Mouse (Mus musculus) kidney, embryonic 16.5 days (tissue): Measurements from ENCODE around the gene Gm13698. TPM values are rescaled to one million over a fixed set of nuclear protein-coding genes. Genes with fewer than 3 reads are reported as not detected.
"Not testable (repeated sequence)": the region's sequence is repeated elsewhere in the genome, so short reads cannot be mapped to it uniquely, and the experiment has no call there.

Experiments used
- ATAC-seq: fragments of 200-750 bp; cut with Nextera tagmentation; 2 replicates; pipeline ENCODE4 v1.8.0; 2017; ENCODE audit warnings: moderate TSS enrichment; ENCODE audit not compliant: low FRiP score, low TSS enrichment
- H3K27ac ChIP-seq: fragments of 300-500 bp; sonication (generic); 2 replicates; pipeline ENCODE4 v1.5.1; 2014; ENCODE audit warnings: low read length
- H3K27me3 ChIP-seq: fragments of 300-500 bp; sonication (generic); 2 replicates; pipeline ENCODE4 v1.6.1; 2014; ENCODE audit warnings: low read length, control low read depth, mixed read lengths; ENCODE audit not compliant: insufficient read depth
- H3K36me3 ChIP-seq: fragments of 300-500 bp; sonication (generic); 2 replicates; pipeline ENCODE4 v1.6.1; 2014; ENCODE audit warnings: low read length, control low read depth, mixed read lengths; ENCODE audit not compliant: insufficient read depth
- H3K4me1 ChIP-seq: fragments of 300-500 bp; sonication (generic); 2 replicates; pipeline ENCODE4 v1.6.1; 2014; ENCODE audit warnings: low read length, control low read depth, mixed read lengths; ENCODE audit not compliant: insufficient read depth
- H3K4me2 ChIP-seq: fragments of 300-500 bp; sonication (generic); replicated peaks from 2 replicates; pipeline ENCODE4 v1.6.1; 2014; ENCODE audit warnings: low read depth, low read length
- H3K4me3 ChIP-seq: fragments of 300-500 bp; sonication (generic); 2 replicates; pipeline ENCODE4 v1.5.1; 2014; ENCODE audit warnings: mild to moderate bottlenecking, low read length
- H3K9ac ChIP-seq: fragments of 300-500 bp; sonication (generic); replicated peaks from 2 replicates; pipeline ENCODE4 v1.6.1; 2014; ENCODE audit warnings: low read length
- H3K9me3 ChIP-seq: fragments of 300-500 bp; sonication (generic); 2 replicates; pipeline ENCODE4 v1.6.1; 2016; ENCODE audit warnings: low read length, control low read depth
- WGBS: fragments of 180-500 bp; shearing (Covaris S2); extraction: QIAGEN DNeasy Blood & Tissue Kit; methylation state at CpG from one replicate; pipeline ENCODE4 v1.1.7; 2014; 5-methylcytosine and 5-hydroxymethylcytosine counted together
- polyA plus RNA-seq: library from polyadenylated mRNA; unstranded; fragments of >200 nt; fragmentation: Nextera tagmentation; extraction: Ambion mirVana; gene quantifications from 2 replicates; pipeline ENCODE4 v1.2.1, GENCODE M21; 2015

The Gm13698 gene
- not detected in 2 replicates for polyA plus RNA-seq

- H3K27me3 ChIP-seq, H3K36me3 ChIP-seq, H3K4me1 ChIP-seq, H3K27ac ChIP-seq, H3K4me2 ChIP-seq, ATAC-seq, H3K9me3 ChIP-seq, H3K9ac ChIP-seq, H3K4me3 ChIP-seq: not testable (repeated sequence)
- no CpG with 5 or more reads among the region's 6 CpGs for WGBS
Measured at GRCm38 (mm10) chr2:83955393-83955792, at the start of gene Gm13698. Gm13698 (plus strand) TSS chr2:83955693.

- Histone ChIP-seq H3K27ac (no peak overlapping the region), H3K4me2 (no peak overlapping the region), H3K9ac (no peak overlapping the region), H3K9me3 (no peaks in the 10 kb centered on the region), H3K4me3 (no peak overlapping the region), H3K27me3 (no peaks in the 10 kb centered on the region), H3K36me3 (no peaks in the 10 kb centered on the region), H3K4me1 (no peaks in the 10 kb centered on the region)
- WGBS, result 20% methylated on average over 2 of the region's 2 CpGs
- ATAC-seq, result no peak
Measured at GRCm38 (mm10) chr2:83929478-83930088, 25.9 kb upstream of the Gm13698 start.

- Histone ChIP-seq H3K4me3 (peak within 1 kb of the TSS; percentile 26), H3K4me1 (no peaks in the 10 kb centered on the region), H3K4me2 (peak within 1 kb of the TSS; percentile 51), H3K27ac (no peak within 1 kb of the TSS), H3K9ac (no peak within 1 kb of the TSS), H3K9me3 (no peaks in the 10 kb centered on the region), H3K27me3 (no peaks in the 10 kb centered on the region), H3K36me3 (no peaks in the 10 kb centered on the region)
- WGBS, result under 1% methylated on average over 20 of the region's 20 CpGs
- ATAC-seq, result peak; percentile 83; the same call in 1 of the 2 replicates
Measured at GRCm38 (mm10) chr2:83940931-83941361, 14.5 kb upstream of the Gm13698 start, which contains the start of gene Zswim2. Zswim2 (minus strand) TSS chr2:83941228.

- no peak overlapping the region for H3K9ac ChIP-seq
- ATAC-seq, result no peak
- no peaks in the 10 kb centered on the region for H3K27me3 ChIP-seq
- peak overlapping the region; percentile 26; the same call in 1 of the 2 replicates for H3K4me3 ChIP-seq
- H3K36me3 ChIP-seq, result no peaks in the 10 kb centered on the region
- H3K4me1 ChIP-seq, result no peaks in the 10 kb centered on the region
- peak overlapping the region; percentile 51 for H3K4me2 ChIP-seq
- 36% methylated on average over 3 of the region's 3 CpGs for WGBS
- H3K27ac ChIP-seq, result no peak overlapping the region
- H3K9me3 ChIP-seq, result no peaks in the 10 kb centered on the region
Measured at GRCm38 (mm10) chr2:83941378-83941777, 14.1 kb upstream of the Gm13698 start.

GRCm38 (mm10) chr2:83941792-83942191, 13.7 kb upstream of the Gm13698 start:
- Histone ChIP-seq H3K36me3 (no peaks in the 10 kb centered on the region), H3K9me3 (no peaks in the 10 kb centered on the region), H3K9ac (no peak overlapping the region), H3K4me3 (no peak overlapping the region), H3K27ac (no peak overlapping the region), H3K4me1 (no peaks in the 10 kb centered on the region), H3K4me2 (no peak overlapping the region), H3K27me3 (no peaks in the 10 kb centered on the region)
- WGBS, result 70% methylated on average over 4 of the region's 4 CpGs
- no peak for ATAC-seq

GRCm38 (mm10) chr2:83961203-83961602, 5.7 kb downstream of the Gm13698 start, which contains the start of gene Gm13693:
Gm13693 (plus strand) TSS chr2:83961503.
- not testable (repeated sequence) for H3K4me2 ChIP-seq, ATAC-seq, H3K9ac ChIP-seq, H3K27ac ChIP-seq, H3K4me1 ChIP-seq, H3K9me3 ChIP-seq, H3K36me3 ChIP-seq, H3K4me3 ChIP-seq, H3K27me3 ChIP-seq
- no CpG with 5 or more reads among the region's 6 CpGs for WGBS

GRCm38 (mm10) chr2:83967013-83967412, 11.5 kb downstream of the Gm13698 start, which contains the start of gene Gm13695:
Gm13695 (plus strand) TSS chr2:83967313.
- H3K36me3 ChIP-seq, ATAC-seq, H3K4me1 ChIP-seq, H3K4me3 ChIP-seq, H3K9ac ChIP-seq, H3K4me2 ChIP-seq, H3K27ac ChIP-seq, H3K27me3 ChIP-seq, H3K9me3 ChIP-seq: not testable (repeated sequence)
- no CpG with 5 or more reads among the region's 6 CpGs for WGBS

- not testable (repeated sequence) for H3K9me3 ChIP-seq, H3K9ac ChIP-seq, ATAC-seq, H3K4me3 ChIP-seq, H3K36me3 ChIP-seq, H3K27ac ChIP-seq, H3K27me3 ChIP-seq, H3K4me2 ChIP-seq, H3K4me1 ChIP-seq
- no CpG with 5 or more reads among the region's 6 CpGs for WGBS
Measured at GRCm38 (mm10) chr2:83972823-83973222, 17.3 kb downstream of the Gm13698 start, which contains the start of gene Gm13696. Gm13696 (plus strand) TSS chr2:83973123.

GRCm38 (mm10) chr2:83978633-83979032, 23.1 kb downstream of the Gm13698 start, which contains the start of gene Gm13694:
Gm13694 (plus strand) TSS chr2:83978933.
- not testable (repeated sequence) for H3K36me3 ChIP-seq, H3K27ac ChIP-seq, H3K4me3 ChIP-seq, H3K27me3 ChIP-seq, H3K4me1 ChIP-seq, ATAC-seq, H3K9ac ChIP-seq, H3K4me2 ChIP-seq, H3K9me3 ChIP-seq
- WGBS, result no CpG with 5 or more reads among the region's 6 CpGs

- no CpG with 5 or more reads among the region's 6 CpGs for WGBS
- not testable (repeated sequence) for H3K27ac ChIP-seq, H3K9me3 ChIP-seq, ATAC-seq, H3K4me3 ChIP-seq, H3K9ac ChIP-seq, H3K4me1 ChIP-seq, H3K36me3 ChIP-seq, H3K4me2 ChIP-seq, H3K27me3 ChIP-seq
Measured at GRCm38 (mm10) chr2:83984443-83984842, 28.9 kb downstream of the Gm13698 start, which contains the start of gene Gm13697. Gm13697 (plus strand) TSS chr2:83984743.
